Mouse (Mus musculus): ENCODE measurements at regions not wholly inside any gene's neighbourhood (a gene's known extent, or its start where the extent isn't known, plus 50 kb on each side); places are given as distances from the start of the nearest gene placed in this dataset.

DNA sequence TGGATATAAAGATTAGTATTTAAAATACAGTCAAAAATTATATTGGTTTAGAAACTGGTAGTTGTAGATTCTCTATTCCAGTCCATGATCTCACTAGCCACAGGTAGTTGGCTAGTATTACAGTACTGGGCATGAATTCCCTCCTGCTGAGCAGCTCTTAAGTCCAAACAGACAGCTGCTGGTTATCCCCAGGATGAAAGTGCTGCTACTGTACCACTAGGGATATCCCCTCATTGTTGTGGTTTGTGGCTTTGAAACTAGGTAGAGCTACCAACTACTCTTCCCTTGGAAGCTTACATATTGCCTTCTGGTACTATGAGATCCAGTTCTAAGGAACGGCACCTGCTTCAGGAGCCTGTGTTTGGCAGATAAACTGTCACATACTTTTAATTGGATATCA, 97.9 kb upstream of the Pter start:
- Histone ChIP-seq H3K27ac (replicated peaks in 1 of 2; ENCODE audit: control insufficient read depth in 1 of 2, insufficient read depth in 1 of 2, low read depth in 2 of 2, low read length in 2 of 2) (no peak overlapping the region), H3K27me3 (ENCODE audit: control insufficient read depth, insufficient read depth, low read length) (no peaks in the 10 kb centered on the region), H3K4me2 (ENCODE audit: low read length) (no peak overlapping the region), H3K9me3 (ENCODE audit: control insufficient read depth, low read length) (no peaks in the 10 kb centered on the region), H3K36me3 (ENCODE audit: control insufficient read depth, insufficient read depth, low read length) (no peaks in the 10 kb centered on the region), H3K9ac (ENCODE audit: low read length) (no peak overlapping the region), H3K4me1 (ENCODE audit: control insufficient read depth in 2 of 2, insufficient read depth in 2 of 2, low read length in 2 of 2) (no peaks in the 10 kb centered on the region), H3K4me3 (ENCODE audit: control insufficient read depth in 1 of 2, insufficient read depth in 1 of 2, low read depth in 1 of 2, low read length in 2 of 2) (no peak overlapping the region)
- 89% methylated on average over 1 of the region's 1 CpGs for WGBS
- ATAC-seq (ENCODE audit: insufficient number of reproducible peaks, insufficient read depth, low FRiP score, low read depth), result no peak

DNA sequence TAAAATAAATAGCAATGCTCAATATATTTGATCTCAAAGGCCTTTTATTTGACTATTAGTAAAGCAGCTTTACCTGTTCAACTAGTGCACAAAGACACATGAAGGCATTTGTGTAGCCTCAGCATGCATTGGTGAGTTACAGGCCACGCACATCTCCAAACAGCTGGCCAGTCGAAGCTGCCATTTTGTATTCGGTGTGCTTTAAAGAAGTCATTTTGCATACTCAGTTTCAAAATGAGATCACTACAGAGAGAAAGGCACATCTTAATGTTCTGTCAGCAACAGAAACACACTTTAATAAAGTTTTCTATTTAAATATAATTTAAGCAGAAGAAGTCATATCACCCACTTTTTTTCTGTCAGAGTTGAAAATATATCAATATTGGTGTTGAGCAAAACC, 90.3 kb upstream of the Pter start:
- 92% methylated on average over 3 of the region's 3 CpGs for WGBS
- no peak for ATAC-seq (ENCODE audit: insufficient number of reproducible peaks, insufficient read depth, low FRiP score, low read depth)
- H3K4me2 ChIP-seq (ENCODE audit: low read length), result no peak overlapping the region

DNA sequence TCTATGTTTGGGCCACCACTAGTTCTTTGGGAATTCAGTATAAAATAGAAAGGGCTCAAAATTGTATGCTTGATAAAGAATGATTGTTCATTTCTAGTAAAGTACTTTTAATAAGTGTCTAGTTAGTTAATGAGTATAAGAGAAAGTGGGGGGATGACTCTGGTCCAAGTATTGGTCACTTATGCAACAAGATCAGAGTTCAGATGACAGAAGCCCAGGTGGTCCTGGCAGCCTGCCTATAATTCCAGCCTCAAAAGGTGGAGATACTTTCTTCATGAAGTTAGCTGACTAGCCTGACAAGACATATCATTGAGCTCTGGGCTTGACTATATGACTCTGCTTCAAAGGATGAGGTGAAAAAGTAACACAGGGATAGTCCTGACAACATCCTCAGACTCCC, 57.3 kb upstream of the Pter start:
- no peak overlapping the region for H3K9ac ChIP-seq (ENCODE audit: low read length)
- no peak overlapping the region for H3K4me2 ChIP-seq (ENCODE audit: low read length)
- H3K27ac ChIP-seq (replicated peaks in 1 of 2; ENCODE audit: control insufficient read depth in 1 of 2, insufficient read depth in 1 of 2, low read depth in 2 of 2, low read length in 2 of 2), result no peak overlapping the region
- H3K36me3 ChIP-seq (ENCODE audit: control insufficient read depth, insufficient read depth, low read length), result no peaks in the 10 kb centered on the region
- ATAC-seq (ENCODE audit: insufficient number of reproducible peaks, insufficient read depth, low FRiP score, low read depth), result no peak
- no peaks in the 10 kb centered on the region for H3K9me3 ChIP-seq (ENCODE audit: control insufficient read depth, low read length)
- H3K4me1 ChIP-seq (ENCODE audit: control insufficient read depth in 2 of 2, insufficient read depth in 2 of 2, low read length in 2 of 2), result no peaks in the 10 kb centered on the region
- no peaks in the 10 kb centered on the region for H3K27me3 ChIP-seq (ENCODE audit: control insufficient read depth, insufficient read depth, low read length)
- H3K4me3 ChIP-seq (ENCODE audit: control insufficient read depth in 1 of 2, insufficient read depth in 1 of 2, low read depth in 1 of 2, low read length in 2 of 2), result no peak overlapping the region

More for the DNA sequence above, 90.3 kb upstream of the Pter start:
- Histone ChIP-seq H3K27me3 (ENCODE audit: control insufficient read depth, insufficient read depth, low read length) (no peaks in the 10 kb centered on the region), H3K27ac (replicated peaks in 1 of 2; ENCODE audit: control insufficient read depth in 1 of 2, insufficient read depth in 1 of 2, low read depth in 2 of 2, low read length in 2 of 2) (no peak overlapping the region), H3K9me3 (ENCODE audit: control insufficient read depth, low read length) (no peaks in the 10 kb centered on the region), H3K36me3 (ENCODE audit: control insufficient read depth, insufficient read depth, low read length) (no peaks in the 10 kb centered on the region), H3K9ac (ENCODE audit: low read length) (no peak overlapping the region), H3K4me3 (ENCODE audit: control insufficient read depth in 1 of 2, insufficient read depth in 1 of 2, low read depth in 1 of 2, low read length in 2 of 2) (no peak overlapping the region), H3K4me1 (ENCODE audit: control insufficient read depth in 2 of 2, insufficient read depth in 2 of 2, low read length in 2 of 2) (0 out of 4 replicates have a peak, but pooled peaks cover 0 to 3% of the 10 kb centered on the region in 2 experiments)

DNA sequence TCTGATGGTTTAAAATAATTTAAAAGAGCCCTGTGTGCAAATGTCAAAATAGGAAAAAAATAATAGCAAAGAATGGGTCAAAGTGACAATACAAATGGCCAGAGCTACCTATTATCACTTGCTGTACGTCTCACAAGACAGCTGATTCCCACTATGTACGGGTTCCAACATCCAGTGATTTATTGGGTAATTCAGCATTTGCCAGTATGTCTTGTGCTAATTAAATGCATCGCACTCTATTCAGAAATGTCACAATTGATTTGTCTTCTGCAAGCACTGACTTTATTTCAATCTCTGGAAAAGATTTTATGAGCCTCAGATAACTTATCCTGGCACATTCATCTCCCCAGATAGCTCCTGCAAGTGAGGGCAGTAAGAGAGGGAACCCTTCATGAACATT, 55.1 kb upstream of the Pter start:
- Histone ChIP-seq H3K27ac (replicated peaks in 1 of 2; ENCODE audit: control insufficient read depth in 1 of 2, insufficient read depth in 1 of 2, low read depth in 2 of 2, low read length in 2 of 2) (no peak overlapping the region), H3K27me3 (ENCODE audit: control insufficient read depth, insufficient read depth, low read length) (no peaks in the 10 kb centered on the region), H3K9ac (ENCODE audit: low read length) (no peak overlapping the region), H3K9me3 (ENCODE audit: control insufficient read depth, low read length) (no peaks in the 10 kb centered on the region), H3K4me1 (ENCODE audit: control insufficient read depth in 2 of 2, insufficient read depth in 2 of 2, low read length in 2 of 2) (no peaks in the 10 kb centered on the region), H3K4me2 (ENCODE audit: low read length) (no peak overlapping the region), H3K4me3 (ENCODE audit: control insufficient read depth in 1 of 2, insufficient read depth in 1 of 2, low read depth in 1 of 2, low read length in 2 of 2) (no peak overlapping the region), H3K36me3 (ENCODE audit: control insufficient read depth, insufficient read depth, low read length) (no peaks in the 10 kb centered on the region)
- WGBS, result 74% methylated on average over 3 of the region's 3 CpGs
- ATAC-seq (ENCODE audit: insufficient number of reproducible peaks, insufficient read depth, low FRiP score, low read depth), result no peak
